In genomic region chr3:36531242-36531641, GRCm38 (mm10) we compare ENCODE assay signal across 22 mouse cellular contexts. TPM values are rescaled to one million over a fixed set of nuclear protein-coding genes. Genes with fewer than 3 reads are reported as not detected.
A peak's percentile ranks its signal among the peaks of the same experiment; 100 is the strongest.
DNase-seq lines count a peak whose midpoint lies in the region; ATAC-seq and TF ChIP-seq lines count a peak whose summit lies in the region.
"Had no signal": no experiment of that assay in that cellular context is flagged by ENCODE, and none has a peak within 500 bp of the region (broad histone marks: within the 10 kb centered on the region; RNA-seq: fewer than 3 reads in every experiment).

No protein-coding gene starts in this region.

- H3K4me2 ChIP-seq in forebrain, embryonic 14.5 days (ENCODE audit: low read length) = no peak overlapping the region
- H3K4me2 ChIP-seq in forebrain, embryonic 12.5 days = no peak overlapping the region
- H3K4me2 ChIP-seq in heart, embryonic 15.5 days = peak overlapping the region; percentile 67
- peak overlapping the region; percentile 56 for H3K4me2 ChIP-seq in lung, embryonic 14.5 days
- no peak overlapping the region for H3K4me2 ChIP-seq in lung, postnatal 0 days (replicated peaks; ENCODE audit: low read depth, low read length)

- TF ChIP-seq POLR2A in brain, embryonic 14.5 days (IDR thresholded peaks at IDR 0.05; ENCODE audit: borderline replicate concordance, extremely low read depth, insufficient read depth, insufficient read length, poor library complexity, severe bottlenecking) = no peak
- no peak for TF ChIP-seq POLR2A in cerebellum, adult 2 months (IDR thresholded peaks at IDR 0.05; ENCODE audit: borderline replicate concordance, insufficient read depth, low read length)

- H3K9me3 ChIP-seq in forebrain, embryonic 14.5 days (replicated peaks; ENCODE audit: control insufficient read depth, low read length) = no peaks in the 10 kb centered on the region
- H3K9me3 ChIP-seq in forebrain, embryonic 12.5 days = no peaks in the 10 kb centered on the region
- H3K9me3 ChIP-seq in heart, embryonic 15.5 days (replicated peaks) = no peaks in the 10 kb centered on the region
- H3K9me3 ChIP-seq in lung, embryonic 14.5 days (ENCODE audit: low read depth, low read length) = no peaks in the 10 kb centered on the region
- H3K9me3 ChIP-seq in lung, postnatal 0 days (ENCODE audit: low read length) = no peaks in the 10 kb centered on the region
- H3K9me3 ChIP-seq: embryonic facial prominence, embryonic 12.5 days had no signal

- H3K4me3 ChIP-seq in forebrain, embryonic 14.5 days (ENCODE audit: low read depth, low read length) = no peak overlapping the region
- H3K4me3 ChIP-seq in forebrain, embryonic 12.5 days (replicated peaks) = no peak overlapping the region
- H3K4me3 ChIP-seq in heart, embryonic 15.5 days = no peak overlapping the region
- no peak overlapping the region for H3K4me3 ChIP-seq in lung, embryonic 14.5 days (ENCODE audit: low read depth, low read length)
- H3K4me3 ChIP-seq in lung, postnatal 0 days (ENCODE audit: low read depth, low read length) = no peak overlapping the region
- no peak overlapping the region for H3K4me3 ChIP-seq in cerebellum, adult 2 months (replicated peaks; ENCODE audit: insufficient read depth, low read depth, low read length)

- no peak overlapping the region for H3K27ac ChIP-seq in forebrain, embryonic 14.5 days (ENCODE audit: low read depth, low read length)
- H3K27ac ChIP-seq in forebrain, embryonic 12.5 days = no peak overlapping the region
- H3K27ac ChIP-seq in heart, embryonic 15.5 days = peak overlapping the region; percentile 81
- no peak overlapping the region for H3K27ac ChIP-seq in lung, embryonic 14.5 days (ENCODE audit: low read depth)
- no peak overlapping the region for H3K27ac ChIP-seq in lung, postnatal 0 days (ENCODE audit: low read length)
- H3K27ac ChIP-seq in cerebellum, adult 2 months (ENCODE audit: insufficient read depth, low read length) = no peak overlapping the region
- H3K27ac ChIP-seq: embryonic facial prominence, embryonic 12.5 days; layer of hippocampus, adult 2 months had no signal

- H3K4me1 ChIP-seq in forebrain, embryonic 14.5 days (ENCODE audit: control insufficient read depth, insufficient read depth, low read length) = peaks cover 10% of the 10 kb centered on the region; the same call in 1 of the 2 replicates
- peaks cover 10% of the 10 kb centered on the region; the same call in 1 of the 2 replicates for H3K4me1 ChIP-seq in forebrain, embryonic 12.5 days
- H3K4me1 ChIP-seq in heart, embryonic 15.5 days (replicated peaks) = peaks cover 26% of the 10 kb centered on the region
- peaks cover 18% of the 10 kb centered on the region for H3K4me1 ChIP-seq in lung, embryonic 14.5 days (ENCODE audit: insufficient read depth)
- H3K4me1 ChIP-seq in lung, postnatal 0 days (ENCODE audit: insufficient read depth, low read depth, low read length) = peaks cover 15% of the 10 kb centered on the region; the same call in 1 of the 2 replicates
- no peaks in the 10 kb centered on the region for H3K4me1 ChIP-seq in cerebellum, adult 2 months (ENCODE audit: control insufficient read depth, insufficient read depth, low read length)

- H3K27me3 ChIP-seq in forebrain, embryonic 14.5 days (replicated peaks; ENCODE audit: control insufficient read depth, insufficient read depth, low read length) = no peaks in the 10 kb centered on the region
- peaks cover 25% of the 10 kb centered on the region; the same call in 1 of the 2 replicates for H3K27me3 ChIP-seq in forebrain, embryonic 12.5 days
- no peaks in the 10 kb centered on the region for H3K27me3 ChIP-seq in heart, embryonic 15.5 days
- no peaks in the 10 kb centered on the region for H3K27me3 ChIP-seq in lung, embryonic 14.5 days (ENCODE audit: insufficient read depth, low read length)
- H3K27me3 ChIP-seq in lung, postnatal 0 days (replicated peaks; ENCODE audit: insufficient read depth, low read length) = no peaks in the 10 kb centered on the region
- H3K27me3 ChIP-seq in cerebellum, adult 2 months (ENCODE audit: control insufficient read depth, insufficient read depth, low read length) = no peaks in the 10 kb centered on the region

- WGBS in forebrain, embryonic 14.5 days = 22% methylated on average over 2 of the region's 2 CpGs
- 42% methylated on average over 2 of the region's 2 CpGs for WGBS in forebrain, embryonic 12.5 days
- 31% methylated on average over 2 of the region's 2 CpGs for WGBS in heart, embryonic 15.5 days
- 22% methylated on average over 2 of the region's 2 CpGs for WGBS in lung, embryonic 14.5 days
- WGBS in lung, postnatal 0 days = 17% methylated on average over 2 of the region's 2 CpGs
- 28% methylated on average over 2 of the region's 2 CpGs for WGBS in cerebellum, adult 2 months

- H3K9ac ChIP-seq in forebrain, embryonic 14.5 days (ENCODE audit: low read length) = no peak overlapping the region
- no peak overlapping the region for H3K9ac ChIP-seq in forebrain, embryonic 12.5 days
- no peak overlapping the region for H3K9ac ChIP-seq in heart, embryonic 15.5 days
- no peak overlapping the region for H3K9ac ChIP-seq in lung, embryonic 14.5 days
- H3K9ac ChIP-seq in lung, postnatal 0 days (replicated peaks; ENCODE audit: low read depth) = no peak overlapping the region
- H3K9ac ChIP-seq: embryonic facial prominence, embryonic 12.5 days had no signal

- H3K36me3 ChIP-seq in forebrain, embryonic 14.5 days (ENCODE audit: control insufficient read depth, insufficient read depth, low read length) = no peaks in the 10 kb centered on the region
- H3K36me3 ChIP-seq in forebrain, embryonic 12.5 days (replicated peaks) = no peaks in the 10 kb centered on the region
- no peaks in the 10 kb centered on the region for H3K36me3 ChIP-seq in heart, embryonic 15.5 days
- no peaks in the 10 kb centered on the region for H3K36me3 ChIP-seq in lung, embryonic 14.5 days (ENCODE audit: insufficient read depth)
- no peaks in the 10 kb centered on the region for H3K36me3 ChIP-seq in lung, postnatal 0 days (ENCODE audit: insufficient read depth, low read length)
- H3K36me3 ChIP-seq: embryonic facial prominence, embryonic 12.5 days had no signal

- no peak for TF ChIP-seq CTCF in lung, embryonic 14.5 days (IDR thresholded peaks at IDR 0.05; ENCODE audit: low read depth)
- no peak for TF ChIP-seq CTCF in lung, postnatal 0 days (IDR thresholded peaks at IDR 0.05)
- TF ChIP-seq CTCF in brain, embryonic 14.5 days (IDR thresholded peaks at IDR 0.05; ENCODE audit: borderline replicate concordance, extremely low read depth, insufficient read depth, insufficient read length) = no peak
- TF ChIP-seq CTCF in cerebellum, adult 2 months (IDR thresholded peaks at IDR 0.05; ENCODE audit: borderline replicate concordance, insufficient read depth, low read depth, low read length) = no peak

- no peak for ATAC-seq in forebrain, embryonic 14.5 days
- no peak for ATAC-seq in forebrain, embryonic 12.5 days (ENCODE audit: low FRiP score)
- ATAC-seq in heart, embryonic 15.5 days (replicated peaks; ENCODE audit: insufficient number of reproducible peaks, insufficient read depth, low FRiP score, low read depth) = no peak
- ATAC-seq in lung, embryonic 14.5 days (ENCODE audit: insufficient read depth) = no peak
- no peak for ATAC-seq in lung, postnatal 0 days
- ATAC-seq: Patski had no signal

- TF ChIP-seq EP300 in lung, postnatal 0 days (IDR thresholded peaks at IDR 0.05) = no peak

- peak; percentile 56 for DNase-seq in forebrain, embryonic 14.5 days (ENCODE audit: low spot score)
- no peak for DNase-seq in heart, adult 18-20 months
- peak; percentile 42 for DNase-seq in lung, embryonic 14.5 days
- DNase-seq in lung, postnatal 0 days (ENCODE audit: low spot score) = no peak
- peak; percentile 62 for DNase-seq in brain, embryonic 14.5 days (ENCODE audit: low read depth)
- no peak for DNase-seq in cerebellum, adult 2 months
- DNase-seq: cerebellum, adult 11 months; cerebellum, postnatal 36 days; gastrocnemius, postnatal 10 days; thymus, postnatal 25 days had no signal

RNA-seq across cellular contexts. Expression of gene Gm11549, which starts 9.6 kb away (rescaled TPM):
- polyA plus RNA-seq in forebrain, embryonic 14.5 days (2014; fragmentation: Nextera tagmentation; extraction: Ambion mirVana) = 0.10 and 0.37 TPM in 2 replicates
- 1.1 and 1.4 TPM in 2 replicates for polyA plus RNA-seq in forebrain, embryonic 12.5 days (2016; fragmentation: Nextera tagmentation; extraction: Ambion mirVana)
- polyA plus RNA-seq in heart, embryonic 15.5 days (2015; fragmentation: Nextera tagmentation; extraction: Ambion mirVana) = 0.46 and 0.60 TPM in 2 replicates
- not detected for total RNA-seq in heart, adult 18-20 months (2021)
- polyA plus RNA-seq in lung, embryonic 14.5 days (2014; fragmentation: Nextera tagmentation; extraction: Ambion mirVana) = 0.12 and 0.16 TPM in 2 replicates
- not detected in 2 replicates for polyA plus RNA-seq in lung, postnatal 0 days (2015; fragmentation: Nextera tagmentation; extraction: Ambion mirVana)
- polyA plus RNA-seq in brain, embryonic 14.5 days (2012; rRNA removed) = 0.35 and 0.40 TPM in 2 replicates
- 0.10 TPM in 2 replicates for polyA plus RNA-seq in cerebellum, adult 2 months (2012; rRNA removed)
- total RNA-seq: heart, postnatal 10 days; liver, adult 2 months; megakaryocyte, adult 5-6 weeks had no signal
- polyA plus RNA-seq: kidney, embryonic 14.5 days; liver, adult 2 months; Patski had no signal

RNA-seq across cellular contexts. Expression of gene Exosc9, which starts 21.2 kb away (rescaled TPM):
- 92.1 and 93.0 TPM in 2 replicates for polyA plus RNA-seq in forebrain, embryonic 14.5 days (2014; fragmentation: Nextera tagmentation; extraction: Ambion mirVana)
- 84.2 and 86.1 TPM in 2 replicates for polyA plus RNA-seq in forebrain, embryonic 12.5 days (2016; fragmentation: Nextera tagmentation; extraction: Ambion mirVana)
- polyA plus RNA-seq in heart, embryonic 15.5 days (2015; fragmentation: Nextera tagmentation; extraction: Ambion mirVana) = 40.5 and 52.4 TPM in 2 replicates
- 10 to 100 TPM; 19.1 to 19.9 TPM for total RNA-seq in heart, adult 18-20 months (2021)
- 64.4 and 72.3 TPM in 2 replicates for polyA plus RNA-seq in lung, embryonic 14.5 days (2014; fragmentation: Nextera tagmentation; extraction: Ambion mirVana)
- polyA plus RNA-seq in lung, postnatal 0 days (2015; fragmentation: Nextera tagmentation; extraction: Ambion mirVana) = 31.0 and 32.7 TPM in 2 replicates
- 41.2 and 45.7 TPM in 2 replicates for polyA plus RNA-seq in brain, embryonic 14.5 days (2012; rRNA removed)
- 30.7 and 30.8 TPM in 2 replicates for polyA plus RNA-seq in cerebellum, adult 2 months (2012; rRNA removed)

RNA-seq across cellular contexts. Expression of gene Ccna2, which starts 40.7 kb away (rescaled TPM):
- 116 and 143 TPM in 2 replicates for polyA plus RNA-seq in forebrain, embryonic 14.5 days (2014; fragmentation: Nextera tagmentation; extraction: Ambion mirVana)
- polyA plus RNA-seq in forebrain, embryonic 12.5 days (2016; fragmentation: Nextera tagmentation; extraction: Ambion mirVana) = 244 and 260 TPM in 2 replicates
- 160 and 174 TPM in 2 replicates for polyA plus RNA-seq in heart, embryonic 15.5 days (2015; fragmentation: Nextera tagmentation; extraction: Ambion mirVana)
- total RNA-seq in heart, adult 18-20 months (2021) = under 1 TPM; 0.51 to 0.99 TPM
- polyA plus RNA-seq in lung, embryonic 14.5 days (2014; fragmentation: Nextera tagmentation; extraction: Ambion mirVana) = 281 and 285 TPM in 2 replicates
- 7.3 and 9.8 TPM in 2 replicates for polyA plus RNA-seq in lung, postnatal 0 days (2015; fragmentation: Nextera tagmentation; extraction: Ambion mirVana)
- polyA plus RNA-seq in brain, embryonic 14.5 days (2012; rRNA removed) = 45.0 and 73.5 TPM in 2 replicates
- polyA plus RNA-seq in cerebellum, adult 2 months (2012; rRNA removed) = 1.9 and 2.0 TPM in 2 replicates

RNA-seq across cellular contexts. Expression of gene 1810062G17Rik, which starts 55.5 kb away (rescaled TPM):
- polyA plus RNA-seq in forebrain, embryonic 14.5 days (2014; fragmentation: Nextera tagmentation; extraction: Ambion mirVana) = 0.25 TPM in 1 of 2 replicates, not detected in the other
- 0.45 and 0.57 TPM in 2 replicates for polyA plus RNA-seq in forebrain, embryonic 12.5 days (2016; fragmentation: Nextera tagmentation; extraction: Ambion mirVana)
- 0.92 and 1.6 TPM in 2 replicates for polyA plus RNA-seq in heart, embryonic 15.5 days (2015; fragmentation: Nextera tagmentation; extraction: Ambion mirVana)
- total RNA-seq in heart, adult 18-20 months (2021) = not detected
- polyA plus RNA-seq in lung, embryonic 14.5 days (2014; fragmentation: Nextera tagmentation; extraction: Ambion mirVana) = 3.3 TPM in 2 replicates
- 6.9 and 8.0 TPM in 2 replicates for polyA plus RNA-seq in lung, postnatal 0 days (2015; fragmentation: Nextera tagmentation; extraction: Ambion mirVana)
- 0.33 and 0.37 TPM in 2 replicates for polyA plus RNA-seq in brain, embryonic 14.5 days (2012; rRNA removed)
- 0.28 and 0.40 TPM in 2 replicates for polyA plus RNA-seq in cerebellum, adult 2 months (2012; rRNA removed)
- total RNA-seq: layer of hippocampus, adult 2 months; left cerebral cortex, adult 18-20 months; midbrain, postnatal 0 days had no signal
- polyA plus RNA-seq: neural tube, embryonic 11.5 days had no signal

RNA-seq across cellular contexts. Expression of gene Anxa5, which starts 55.5 kb away (rescaled TPM):
- polyA plus RNA-seq in forebrain, embryonic 14.5 days (2014; fragmentation: Nextera tagmentation; extraction: Ambion mirVana) = 62.7 and 65.8 TPM in 2 replicates
- 67.5 and 75.3 TPM in 2 replicates for polyA plus RNA-seq in forebrain, embryonic 12.5 days (2016; fragmentation: Nextera tagmentation; extraction: Ambion mirVana)
- 359 and 472 TPM in 2 replicates for polyA plus RNA-seq in heart, embryonic 15.5 days (2015; fragmentation: Nextera tagmentation; extraction: Ambion mirVana)
- 100 to 1,000 TPM; 128 to 134 TPM for total RNA-seq in heart, adult 18-20 months (2021)
- polyA plus RNA-seq in lung, embryonic 14.5 days (2014; fragmentation: Nextera tagmentation; extraction: Ambion mirVana) = 348 and 359 TPM in 2 replicates
- 449 and 491 TPM in 2 replicates for polyA plus RNA-seq in lung, postnatal 0 days (2015; fragmentation: Nextera tagmentation; extraction: Ambion mirVana)
- 52.4 and 66.1 TPM in 2 replicates for polyA plus RNA-seq in brain, embryonic 14.5 days (2012; rRNA removed)
- 161 and 177 TPM in 2 replicates for polyA plus RNA-seq in cerebellum, adult 2 months (2012; rRNA removed)

Comparison
In these comparisons a context has a peak if more than half of its experiments do, and no peak if none do; other contexts are left out.
1. DNase-seq: peak in forebrain, embryonic 14.5 days (single experiment), lung, embryonic 14.5 days (single experiment) and brain, embryonic 14.5 days (single experiment); none in heart, adult 18-20 months (0 of 2), lung, postnatal 0 days (single experiment) and cerebellum, adult 2 months (0 of 2).
2. H3K4me2 ChIP-seq: peak in heart, embryonic 15.5 days (single experiment) and lung, embryonic 14.5 days (single experiment); none in forebrain, embryonic 14.5 days (single experiment), forebrain, embryonic 12.5 days (single experiment) and lung, postnatal 0 days (single experiment).